Mouse (Mus musculus) brown adipose tissue, adult 24 weeks (tissue): ENCODE measurements at regions not wholly inside any gene's neighbourhood (a gene's known extent, or its start where the extent isn't known, plus 50 kb on each side); places are given as distances from the start of the nearest gene placed in this dataset.

Experiments used
- H3K27ac ChIP-seq: fragments of 200-500 bp; replicated peaks from 2 replicates; pipeline ENCODE4 v1.5.1; 2012; ENCODE audit warnings: low read depth, mild to moderate bottlenecking, low read length
- H3K4me1 ChIP-seq: fragments of 200-500 bp; 2 replicates; pipeline ENCODE4 v1.6.1; 2012; ENCODE audit warnings: low read length, mixed read lengths; ENCODE audit not compliant: control insufficient read depth, insufficient read depth, insufficient read length
- H3K4me3 ChIP-seq: fragments of 200-500 bp; 2 replicates; pipeline ENCODE4 v1.5.1; 2012; ENCODE audit warnings: low read depth, mild to moderate bottlenecking, low read length, moderate library complexity; ENCODE audit not compliant: insufficient read depth

GRCm38 (mm10) chr19:21163978-21164377 is 108.1 kb upstream of the Zfand5 start:
- H3K4me1 ChIP-seq: no peaks in the 10 kb centered on the region
- no peak overlapping the region for H3K27ac ChIP-seq
- H3K4me3 ChIP-seq: no peak overlapping the region

- no peak overlapping the region for H3K27ac ChIP-seq
- H3K4me3 ChIP-seq: no peak overlapping the region
- no peaks in the 10 kb centered on the region for H3K4me1 ChIP-seq
Measured at GRCm38 (mm10) chr19:21160946-21161345, 111.1 kb upstream of the Zfand5 start.

- H3K27ac ChIP-seq: no peak overlapping the region
- H3K4me1 ChIP-seq: no peaks in the 10 kb centered on the region
- H3K4me3 ChIP-seq: no peak overlapping the region
Measured at GRCm38 (mm10) chr19:21159189-21160137, 112.6 kb upstream of the Zfand5 start.

GRCm38 (mm10) chr19:21154162-21154561 is 117.9 kb upstream of the Zfand5 start:
- no peaks in the 10 kb centered on the region for H3K4me1 ChIP-seq
- H3K4me3 ChIP-seq: no peak overlapping the region
- no peak overlapping the region for H3K27ac ChIP-seq

- H3K4me1 ChIP-seq: no peaks in the 10 kb centered on the region
- no peak overlapping the region for H3K4me3 ChIP-seq
- H3K27ac ChIP-seq: no peak overlapping the region
Measured at GRCm38 (mm10) chr19:21152027-21152426, 120.1 kb upstream of the Zfand5 start.

- Histone ChIP-seq H3K27ac (no peak overlapping the region), H3K4me1 (no peaks in the 10 kb centered on the region), H3K4me3 (no peak overlapping the region)
Measured at GRCm38 (mm10) chr19:21150849-21151248, 121.2 kb upstream of the Zfand5 start.

GRCm38 (mm10) chr19:21150241-21150640 is 121.8 kb upstream of the Zfand5 start:
- Histone ChIP-seq H3K27ac (no peak overlapping the region), H3K4me3 (no peak overlapping the region), H3K4me1 (no peaks in the 10 kb centered on the region)

- no peak overlapping the region for H3K4me3 ChIP-seq
- no peak overlapping the region for H3K27ac ChIP-seq
- H3K4me1 ChIP-seq: peaks cover 3% of the 10 kb centered on the region; the same call in 1 of the 2 replicates
Measured at GRCm38 (mm10) chr19:21146860-21147390, 125.2 kb upstream of the Zfand5 start.

- H3K4me1 ChIP-seq: peaks cover 3% of the 10 kb centered on the region; the same call in 1 of the 2 replicates
- no peak overlapping the region for H3K4me3 ChIP-seq
- H3K27ac ChIP-seq: no peak overlapping the region
Measured at GRCm38 (mm10) chr19:21144659-21145283, 127.3 kb upstream of the Zfand5 start.

GRCm38 (mm10) chr19:21143970-21144595 is 128.0 kb upstream of the Zfand5 start:
- Histone ChIP-seq H3K4me1 (peaks cover 3% of the 10 kb centered on the region; the same call in 1 of the 2 replicates), H3K4me3 (no peak overlapping the region), H3K27ac (no peak overlapping the region)

- Histone ChIP-seq H3K27ac (no peak overlapping the region), H3K4me1 (peaks cover 3% of the 10 kb centered on the region; the same call in 1 of the 2 replicates), H3K4me3 (no peak overlapping the region)
Measured at GRCm38 (mm10) chr19:21140456-21140855, 131.6 kb upstream of the Zfand5 start.

- Histone ChIP-seq H3K4me1 (no peaks in the 10 kb centered on the region; the same call in 1 of the 2 replicates), H3K27ac (no peak overlapping the region)
Measured at GRCm38 (mm10) chr19:21138998-21139495, 133.0 kb upstream of the Zfand5 start.

GRCm38 (mm10) chr19:21136756-21137155 is 135.3 kb upstream of the Zfand5 start:
- no peak overlapping the region for H3K4me3 ChIP-seq
- no peak overlapping the region for H3K27ac ChIP-seq
- no peaks in the 10 kb centered on the region for H3K4me1 ChIP-seq

More at GRCm38 (mm10) chr19:21138998-21139495, 133.0 kb upstream of the Zfand5 start:
- H3K4me3 ChIP-seq: no peak overlapping the region

GRCm38 (mm10) chr19:21135998-21136380 is 136.1 kb upstream of the Zfand5 start:
- Histone ChIP-seq H3K4me3 (no peak overlapping the region), H3K4me1 (no peaks in the 10 kb centered on the region), H3K27ac (no peak overlapping the region)
